Mouse (Mus musculus): ENCODE measurements around the gene Psmb2. TPM values are rescaled to one million over a fixed set of nuclear protein-coding genes. Genes with fewer than 3 reads are reported as not detected.

The Psmb2 gene
- polyA plus RNA-seq, 1 experiment from 2014 or later, result 588 TPM

Other genes starting within 250 kb of the Psmb2 start
- gene Ago3, start 248.1 kb upstream of the Psmb2 start, polyA plus RNA-seq (2016; fragmentation: Nextera tagmentation; extraction: Ambion mirVana), result 12.0 and 15.7 TPM in 2 replicates
- gene Ago1, start 209.0 kb upstream of the Psmb2 start, polyA plus RNA-seq (2016; fragmentation: Nextera tagmentation; extraction: Ambion mirVana), result 9.1 and 11.4 TPM in 2 replicates
- gene Ago4, start 144.2 kb upstream of the Psmb2 start, polyA plus RNA-seq (2016; fragmentation: Nextera tagmentation; extraction: Ambion mirVana), result 0.97 and 0.99 TPM in 2 replicates
- 64.3 and 65.9 TPM in 2 replicates for gene Clspn, start 120.7 kb upstream of the Psmb2 start, polyA plus RNA-seq (2016; fragmentation: Nextera tagmentation; extraction: Ambion mirVana)
- gene 5730409E04Rik, start 67.8 kb upstream of the Psmb2 start, polyA plus RNA-seq (2016; fragmentation: Nextera tagmentation; extraction: Ambion mirVana), result 0.94 and 1.3 TPM in 2 replicates
- gene Tfap2e, start 58.6 kb downstream of the Psmb2 start, polyA plus RNA-seq (2016; fragmentation: Nextera tagmentation; extraction: Ambion mirVana), result 0.06 TPM in 1 of 2 replicates, not detected in the other
- 36.6 and 36.9 TPM in 2 replicates for gene Ncdn, start 75.8 kb downstream of the Psmb2 start, polyA plus RNA-seq (2016; fragmentation: Nextera tagmentation; extraction: Ambion mirVana)
- 20.9 and 23.7 TPM in 2 replicates for gene AU040320, start 75.9 kb downstream of the Psmb2 start, polyA plus RNA-seq (2016; fragmentation: Nextera tagmentation; extraction: Ambion mirVana)

Measured in forebrain, embryonic 10.5 days (tissue).